Mouse (Mus musculus) MEL (cell line): ENCODE results near the gene Brdt. TPM values are rescaled to one million over a fixed set of nuclear protein-coding genes. Genes with fewer than 3 reads are reported as not detected.

Source experiments
- DNase-seq: peaks from one replicate; pipeline ENCODE4 v3.0.0; 2011; ENCODE audit warnings: low read depth, low spot score
- H3K27ac ChIP-seq: 2 replicates; pipeline ENCODE4 v1.5.1; 2012; ENCODE audit warnings: low read depth, mild to moderate bottlenecking, control low read depth, low read length, moderate library complexity; ENCODE audit not compliant: control insufficient read depth
- H3K27me3 ChIP-seq, 2 experiments: fragments of 150-350 bp in 1 of 2; sonication (generic) in 1 of 2; 2 replicates each; pipeline ENCODE4 v1.6.1; 2012; ENCODE audit warnings: low read length in 2 of 2, mild to moderate bottlenecking in 2 of 2, improper control_type of control experiment in 1 of 2, moderate library complexity in 1 of 2; ENCODE audit not compliant: insufficient read depth in 2 of 2, control insufficient read depth in 1 of 2
- H3K36me3 ChIP-seq, 2 experiments: 2 replicates each; pipeline ENCODE4 v1.6.1; 2012 to 2014; ENCODE audit warnings: low read length in 2 of 2, improper control_type of control experiment in 1 of 2, inconsistent platforms in 1 of 2, mild to moderate bottlenecking in 1 of 2; ENCODE audit not compliant: insufficient read depth in 2 of 2, control insufficient read depth in 1 of 2
- H3K4me1 ChIP-seq, 2 experiments: fragments of 150-350 bp in 1 of 2; sonication (generic) in 1 of 2; 2 replicates each; pipeline ENCODE4 v1.6.1; 2012; ENCODE audit warnings: low read length in 2 of 2, improper control_type of control experiment in 1 of 2, mild to moderate bottlenecking in 1 of 2; ENCODE audit not compliant: insufficient read depth in 2 of 2, control insufficient read depth in 1 of 2
- H3K4me3 ChIP-seq, 2 experiments: fragments of 150-350 bp in 1 of 2; sonication (generic) in 1 of 2; 2 replicates each; pipeline ENCODE4 v1.5.1; 2012; ENCODE audit warnings: low read depth in 2 of 2, low read length in 2 of 2, mild to moderate bottlenecking in 2 of 2, moderate library complexity in 2 of 2, control low read depth in 1 of 2, improper control_type of control experiment in 1 of 2; ENCODE audit not compliant: control insufficient read depth in 1 of 2, insufficient read depth in 1 of 2
- H3K79me2 ChIP-seq: 2 replicates; pipeline ENCODE4 v1.6.1; 2012; ENCODE audit warnings: mild to moderate bottlenecking, low read length, moderate library complexity; ENCODE audit not compliant: control insufficient read depth, poor library complexity, insufficient read depth
- H3K9ac ChIP-seq: 2 replicates; pipeline ENCODE4 v1.6.1; 2012; ENCODE audit warnings: low read depth, mild to moderate bottlenecking, control low read depth, low read length, moderate library complexity; ENCODE audit not compliant: control insufficient read depth, poor library complexity, severe bottlenecking
- H3K9me3 ChIP-seq: fragments of 150-350 bp; sonication (generic); replicated peaks from 2 replicates; pipeline ENCODE4 v1.6.1; 2012; ENCODE audit warnings: mild to moderate bottlenecking, low read length, improper control_type of control experiment, moderate library complexity; ENCODE audit not compliant: insufficient read depth
- CHD2 ChIP-seq: IDR thresholded peaks from 2 replicates; pipeline ENCODE4 v1.6.1; 2011; ENCODE audit warnings: low read length, improper control_type of control experiment
- CTCF ChIP-seq, 3 experiments: IDR thresholded peaks in 2 of 3; conservative IDR thresholded peaks in 1 of 3; 2 replicates each; pipeline ENCODE4 v1.5.1; 2011 to 2012; ENCODE audit warnings: low read length in 3 of 3, low read depth in 2 of 3, mild to moderate bottlenecking in 2 of 3, improper control_type of control experiment in 1 of 3, inconsistent platforms in 1 of 3, mixed read lengths in 1 of 3, moderate library complexity in 1 of 3; ENCODE audit not compliant: control insufficient read depth in 1 of 3, insufficient read depth in 1 of 3, poor library complexity in 1 of 3, severe bottlenecking in 1 of 3
- E2F4 ChIP-seq: IDR thresholded peaks from 2 replicates; pipeline ENCODE4 v1.6.1; 2011; ENCODE audit warnings: low read depth, low read length, improper control_type of control experiment, borderline replicate concordance
- ELF1 ChIP-seq: IDR thresholded peaks from 2 replicates; pipeline ENCODE4 v1.6.1; 2014; ENCODE audit warnings: low read depth, mild to moderate bottlenecking, inconsistent platforms, low read length, improper control_type of control experiment, moderate library complexity
- EP300 ChIP-seq, 2 experiments: IDR thresholded peaks; 2 replicates each; pipeline ENCODE4 v1.6.1; 2011; ENCODE audit warnings: improper control_type of control experiment in 2 of 2, low read length in 2 of 2, low read depth in 1 of 2, mild to moderate bottlenecking in 1 of 2
- ETS1 ChIP-seq: IDR thresholded peaks from 2 replicates; pipeline ENCODE4 v1.6.1; 2012; ENCODE audit warnings: low read depth, mild to moderate bottlenecking, inconsistent platforms, low read length, improper control_type of control experiment, moderate library complexity
- GABPA ChIP-seq: IDR thresholded peaks from 2 replicates; pipeline ENCODE4 v1.6.1; 2012; ENCODE audit warnings: low read depth, mild to moderate bottlenecking, inconsistent platforms, low read length, improper control_type of control experiment, moderate library complexity
- HCFC1 ChIP-seq: IDR thresholded peaks from 2 replicates; pipeline ENCODE4 v1.6.1; 2012; ENCODE audit warnings: low read depth, mild to moderate bottlenecking, inconsistent platforms, low read length, improper control_type of control experiment, moderate library complexity
- JUND ChIP-seq: IDR thresholded peaks from 2 replicates; pipeline ENCODE4 v1.6.1; 2011; ENCODE audit warnings: low read depth, mild to moderate bottlenecking, improper control_type of control experiment, low read length
- MAFK ChIP-seq: IDR thresholded peaks from 2 replicates; pipeline ENCODE4 v1.6.1; 2011; ENCODE audit warnings: low read depth, mild to moderate bottlenecking, low read length, improper control_type of control experiment, borderline replicate concordance
- MAX ChIP-seq: IDR thresholded peaks from 2 replicates; pipeline ENCODE4 v1.6.1; 2011; ENCODE audit warnings: low read length, improper control_type of control experiment
- MYC ChIP-seq: IDR thresholded peaks from 2 replicates; pipeline ENCODE4 v1.6.1; 2011; ENCODE audit warnings: low read depth, mild to moderate bottlenecking, low read length, improper control_type of control experiment, moderate library complexity
- NRF1 ChIP-seq: IDR thresholded peaks from 2 replicates; pipeline ENCODE4 v1.6.1; 2014; ENCODE audit warnings: low read depth, mild to moderate bottlenecking, inconsistent platforms, low read length, improper control_type of control experiment, moderate library complexity; ENCODE audit not compliant: poor library complexity, insufficient read depth, severe bottlenecking
- POLR2AphosphoS2 ChIP-seq: IDR thresholded peaks from 2 replicates; pipeline ENCODE4 v1.6.1; 2011; ENCODE audit warnings: low read length, improper control_type of control experiment
- POLR2AphosphoS5 ChIP-seq: IDR thresholded peaks from 2 replicates; pipeline ENCODE4 v1.6.1; 2012; ENCODE audit warnings: low read depth, borderline replicate concordance, mild to moderate bottlenecking, inconsistent platforms, low read length, moderate library complexity, mixed read lengths
- RAD21 ChIP-seq: IDR thresholded peaks from 2 replicates; pipeline ENCODE4 v1.6.1; 2011; ENCODE audit warnings: mild to moderate bottlenecking, low read depth, low read length, improper control_type of control experiment
- RCOR1 ChIP-seq: IDR thresholded peaks from 2 replicates; pipeline ENCODE4 v1.6.1; 2012; ENCODE audit warnings: low read depth, mild to moderate bottlenecking, inconsistent platforms, low read length, improper control_type of control experiment
- SIN3A ChIP-seq: IDR thresholded peaks from 2 replicates; pipeline ENCODE4 v1.6.1; 2012; ENCODE audit warnings: low read length, improper control_type of control experiment, inconsistent platforms
- SMC3 ChIP-seq: IDR thresholded peaks from 2 replicates; pipeline ENCODE4 v1.6.1; 2011; ENCODE audit warnings: low read depth, low read length, improper control_type of control experiment
- TAL1 ChIP-seq: IDR thresholded peaks from 2 replicates; pipeline ENCODE4 v1.6.1; 2012; ENCODE audit warnings: mild to moderate bottlenecking, inconsistent platforms, low read length, moderate library complexity, mixed read lengths
- TBP ChIP-seq: IDR thresholded peaks from 2 replicates; pipeline ENCODE4 v1.8.0; 2011; ENCODE audit warnings: low read depth, low read length, improper control_type of control experiment
- TCF12 ChIP-seq: IDR thresholded peaks from 2 replicates; pipeline ENCODE4 v1.6.1; 2014; ENCODE audit warnings: low read depth, mild to moderate bottlenecking, inconsistent platforms, low read length, improper control_type of control experiment, moderate library complexity
- USF1 ChIP-seq: IDR thresholded peaks from 2 replicates; pipeline ENCODE4 v1.6.1; 2014; ENCODE audit warnings: low read depth, mild to moderate bottlenecking, inconsistent platforms, low read length, improper control_type of control experiment, moderate library complexity
- USF2 ChIP-seq, 2 experiments: IDR thresholded peaks; 2 replicates each; pipeline ENCODE4 v1.6.1; 2011 to 2012; ENCODE audit warnings: improper control_type of control experiment in 2 of 2, low read length in 2 of 2, borderline replicate concordance in 1 of 2, inconsistent platforms in 1 of 2, low read depth in 1 of 2, mild to moderate bottlenecking in 1 of 2; ENCODE audit not compliant: insufficient read depth in 1 of 2
- ZC3H11A ChIP-seq: IDR thresholded peaks from 2 replicates; pipeline ENCODE4 v1.6.1; 2012; ENCODE audit warnings: low read depth, mild to moderate bottlenecking, inconsistent platforms, low read length, improper control_type of control experiment
- ZMIZ1 ChIP-seq: IDR thresholded peaks from 2 replicates; pipeline ENCODE4 v1.6.1; 2012; ENCODE audit warnings: low read depth, mild to moderate bottlenecking, inconsistent platforms, low read length, improper control_type of control experiment, moderate library complexity
- polyA plus RNA-seq, 2 experiments: library from polyadenylated mRNA; stranded (reverse) in 1 of 2; unstranded in 1 of 2; fragments of >175 nt in 1 of 2; fragments of >200 nt in 1 of 2; gene quantifications; 2 replicates each; pipeline versions ENCODE4 v1.2.1 to v1.2.4; 2012; ENCODE audit warnings: low replicate concordance in 2 of 2, low read depth in 1 of 2; ENCODE audit not compliant: insufficient read length in 2 of 2, insufficient read depth in 1 of 2, missing spikeins in 1 of 2
- total RNA-seq: library from RNA; depleted of rRNA; stranded (reverse); fragments of 300-350 nt; gene quantifications from 2 replicates; pipeline ENCODE4 v1.2.3, GENCODE M21; 2012

Gene Brdt
- total and polyA plus RNA-seq, 3 experiments: 10.3 to 16.7 TPM; not detected in 1

DNA sequence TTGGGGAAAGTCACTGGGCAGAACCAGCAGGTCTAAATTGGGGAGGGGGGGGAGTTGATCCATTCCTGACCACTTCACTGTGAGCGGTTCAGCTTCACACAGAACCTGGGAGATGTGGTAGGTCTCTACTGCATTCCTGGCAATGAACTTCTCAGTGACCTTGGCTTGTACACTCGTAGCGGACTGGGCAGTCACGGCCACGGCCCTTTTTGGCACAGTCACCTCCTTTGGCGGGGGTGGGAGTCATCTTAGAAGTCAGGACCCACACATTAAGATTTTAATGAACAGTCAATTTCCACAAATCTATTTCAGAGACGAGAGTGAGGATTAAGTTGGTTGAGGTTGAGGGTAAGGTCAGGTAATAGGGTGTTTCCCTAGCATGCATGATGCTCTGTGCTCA, 13.8 kb upstream of the Brdt start:
- Histone ChIP-seq H3K9me3 (no peaks in the 10 kb centered on the region), H3K4me1 (no peaks in the 10 kb centered on the region), H3K4me3 (no peak overlapping the region), H3K36me3 (no peaks in the 10 kb centered on the region), H3K79me2 (no peaks in the 10 kb centered on the region), H3K27ac (no peak overlapping the region), H3K9ac (no peak overlapping the region), H3K27me3 (no peaks in the 10 kb centered on the region; a peak in 1 of 4 replicates)
- TF ChIP-seq SIN3A: no peak
- TF ChIP-seq RAD21: no peak
- no peak for TF ChIP-seq CHD2
- TF ChIP-seq E2F4: no peak
- TF ChIP-seq POLR2AphosphoS2: no peak
- no peak for TF ChIP-seq TCF12
- no peak for TF ChIP-seq TAL1
- TF ChIP-seq POLR2AphosphoS5: no peak
- TF ChIP-seq MAX: no peak
- TF ChIP-seq MYC: no peak
- TF ChIP-seq ELF1: no peak
- no peak for TF ChIP-seq SMC3
- no peak for DNase-seq

DNA sequence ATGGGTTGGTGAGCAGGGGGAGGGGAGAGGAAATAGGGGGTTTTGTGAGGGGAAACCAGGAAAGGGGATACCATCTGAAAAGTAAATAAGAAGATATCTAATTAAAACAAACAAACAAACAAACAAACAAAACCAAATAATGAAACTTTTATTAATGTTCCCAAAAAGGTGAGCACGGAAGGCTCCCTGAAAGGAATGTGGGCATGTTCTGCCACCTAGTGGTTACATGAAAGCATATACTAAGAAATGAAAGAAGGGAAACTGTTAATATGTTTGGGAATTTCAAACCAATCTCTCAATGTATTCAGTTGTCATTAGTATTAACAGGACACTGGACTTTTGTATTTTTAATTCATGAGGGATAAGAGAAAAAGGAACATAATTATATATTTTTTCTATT, 10.3 kb upstream of the Brdt start:
- Histone ChIP-seq H3K27me3 (no peaks in the 10 kb centered on the region), H3K4me3 (no peak overlapping the region), H3K4me1 (no peaks in the 10 kb centered on the region), H3K9me3 (no peaks in the 10 kb centered on the region), H3K9ac (no peak overlapping the region), H3K79me2 (no peaks in the 10 kb centered on the region)
- TF ChIP-seq CTCF (IDR thresholded peaks at IDR 0.05 in 2 of 3, conservative IDR thresholded peaks at IDR 0.05 in 1 of 3; ENCODE audit: control insufficient read depth in 1 of 3, insufficient read depth in 1 of 3, low read depth in 2 of 3, low read length in 3 of 3, poor library complexity in 1 of 3, severe bottlenecking in 1 of 3) (peak; percentile 44 to 88 (median 49); a peak in 5 of 6 replicates), ETS1 (no peak), HCFC1 (no peak), USF2 (IDR thresholded peaks at IDR 0.05; ENCODE audit: borderline replicate concordance in 1 of 2, insufficient read depth in 1 of 2, low read depth in 1 of 2, low read length in 2 of 2) (no peak), ZC3H11A (peak; percentile 92), TBP (no peak), SIN3A (no peak), RAD21 (peak; percentile 98), NRF1 (no peak), USF1 (no peak), MYC (no peak), ELF1 (no peak), RCOR1 (no peak), TCF12 (no peak), JUND (no peak), ZMIZ1 (no peak), CHD2 (no peak), SMC3 (peak; percentile 94), E2F4 (no peak), GABPA (no peak), MAFK (no peak), EP300 (IDR thresholded peaks at IDR 0.05; ENCODE audit: low read depth in 1 of 2, low read length in 2 of 2) (no peak)
- TF ChIP-seq, all 39 proteins: peak for 4
- DNase-seq: peak; percentile 50
- Histone ChIP-seq H3K27ac (no peak overlapping the region), H3K36me3 (no peaks in the 10 kb centered on the region)
